Mouse (Mus musculus): ENCODE measurements at regions not wholly inside any gene's neighbourhood (a gene's known extent, or its start where the extent isn't known, plus 50 kb on each side); places are given as distances from the start of the nearest gene placed in this dataset.
A peak's percentile ranks its signal among the peaks of the same experiment; 100 is the strongest.

GRCm38 (mm10) chr2:171670945-171671547 lies 372.2 kb downstream of the Cbln4 start:
- no peak for DNase-seq

- DNase-seq: no peak
Measured at GRCm38 (mm10) chr2:171668791-171669645, 374.2 kb downstream of the Cbln4 start.

- DNase-seq: no peak
Measured at GRCm38 (mm10) chr2:171662571-171662970, 380.7 kb downstream of the Cbln4 start.

- DNase-seq: no peak
Measured at GRCm38 (mm10) chr2:171661896-171662511, 381.3 kb downstream of the Cbln4 start.

- no peak for DNase-seq
Measured at GRCm38 (mm10) chr2:171657125-171657524, 386.1 kb downstream of the Cbln4 start.

- DNase-seq: peak; percentile 3
Measured at GRCm38 (mm10) chr2:171641730-171642129, 401.5 kb downstream of the Cbln4 start.

GRCm38 (mm10) chr2:171640478-171640877 lies 402.8 kb downstream of the Cbln4 start:
- no peak for DNase-seq

- DNase-seq: no peak
Measured at GRCm38 (mm10) chr2:171638931-171639330, 404.3 kb downstream of the Cbln4 start.

- no peak for DNase-seq
Measured at GRCm38 (mm10) chr2:171636837-171637236, 406.4 kb downstream of the Cbln4 start.

GRCm38 (mm10) chr2:171633355-171634097 lies 409.7 kb downstream of the Cbln4 start:
- no peak for DNase-seq

GRCm38 (mm10) chr2:171630101-171630715 lies 413.1 kb downstream of the Cbln4 start:
- no peak for DNase-seq

GRCm38 (mm10) chr2:171628182-171628850 lies 414.9 kb downstream of the Cbln4 start:
- no peak for DNase-seq

GRCm38 (mm10) chr2:171620668-171621067 lies 422.6 kb downstream of the Cbln4 start:
- no peak for DNase-seq

GRCm38 (mm10) chr2:171620253-171620652 lies 423.0 kb downstream of the Cbln4 start:
- DNase-seq: no peak

GRCm38 (mm10) chr2:171618771-171619170 lies 424.5 kb downstream of the Cbln4 start:
- DNase-seq: no peak

GRCm38 (mm10) chr2:171618333-171618732 lies 424.9 kb downstream of the Cbln4 start:
- DNase-seq: no peak

GRCm38 (mm10) chr2:171615462-171615861 lies 427.8 kb downstream of the Cbln4 start:
- no peak for DNase-seq

- DNase-seq: no peak
Measured at GRCm38 (mm10) chr2:171605064-171605463, 438.2 kb downstream of the Cbln4 start.

GRCm38 (mm10) chr2:171595240-171595639 lies 448.0 kb downstream of the Cbln4 start:
- no peak for DNase-seq

- no peak for DNase-seq
Measured at GRCm38 (mm10) chr2:171593884-171594283, 449.4 kb downstream of the Cbln4 start.

- no peak for DNase-seq
Measured at GRCm38 (mm10) chr2:171592315-171592714, 451.0 kb downstream of the Cbln4 start.

- DNase-seq: no peak
Measured at GRCm38 (mm10) chr2:171588158-171588557, 455.1 kb downstream of the Cbln4 start.
